Mouse (Mus musculus) mesoderm, embryonic 11.5 days (tissue): ENCODE measurements around the gene Clybl.

ENCODE experiments used
- DNase-seq: peaks from one replicate; pipeline ENCODE4 v3.0.0-alpha.2; 2012; ENCODE audit warnings: low read depth, low spot score

The Clybl gene

DNA sequence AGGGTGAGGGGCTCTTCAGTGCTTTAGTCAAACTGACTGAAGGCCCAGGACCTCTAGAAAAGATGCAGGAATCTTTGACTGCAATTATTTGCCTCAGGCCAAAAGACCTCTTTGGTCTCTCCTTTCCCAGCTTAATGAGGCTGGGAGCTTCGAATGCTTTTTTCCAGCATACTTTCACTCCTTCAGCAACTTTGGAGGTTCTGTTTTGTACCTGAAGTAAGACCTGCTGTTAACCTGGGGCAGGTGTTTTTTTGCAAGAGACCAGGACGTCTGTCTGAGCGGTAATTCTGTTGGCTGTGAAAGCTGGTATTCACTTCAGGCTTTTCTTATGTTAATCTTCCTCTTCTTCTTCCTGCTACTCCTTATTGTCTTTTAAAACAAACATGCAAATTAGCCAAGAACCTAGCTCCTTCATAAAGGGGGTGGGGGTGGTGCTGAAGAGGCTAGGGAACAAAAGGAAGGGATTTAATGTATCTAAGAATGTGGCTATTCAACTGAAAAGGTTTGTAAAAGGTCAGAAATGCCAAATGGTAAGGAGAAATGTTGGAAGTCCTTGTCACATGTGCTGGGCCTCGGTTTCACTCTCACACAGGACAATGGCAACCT, 234.8 kb downstream of the Clybl start:
- DNase-seq, result no peak

DNA sequence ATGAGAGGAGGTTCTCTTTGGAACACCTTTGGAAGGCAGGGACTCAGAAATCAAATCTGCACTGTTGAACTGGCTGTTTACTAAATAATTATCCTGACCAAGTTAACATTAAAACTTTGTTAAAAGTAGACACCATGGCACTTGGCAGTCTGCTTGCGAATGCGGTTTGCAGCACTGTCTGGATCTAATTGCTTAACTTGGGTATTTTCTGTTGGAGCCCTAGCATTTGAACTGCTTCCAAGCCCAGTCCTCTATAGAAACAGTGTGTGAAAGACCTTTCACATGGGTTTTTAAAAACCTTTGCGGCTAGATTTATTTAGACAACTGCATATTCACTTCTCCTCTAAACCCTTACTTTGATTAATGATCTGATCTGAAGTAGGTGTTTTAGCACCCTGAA, 242.9 kb downstream of the Clybl start:
- no peak for DNase-seq

DNA sequence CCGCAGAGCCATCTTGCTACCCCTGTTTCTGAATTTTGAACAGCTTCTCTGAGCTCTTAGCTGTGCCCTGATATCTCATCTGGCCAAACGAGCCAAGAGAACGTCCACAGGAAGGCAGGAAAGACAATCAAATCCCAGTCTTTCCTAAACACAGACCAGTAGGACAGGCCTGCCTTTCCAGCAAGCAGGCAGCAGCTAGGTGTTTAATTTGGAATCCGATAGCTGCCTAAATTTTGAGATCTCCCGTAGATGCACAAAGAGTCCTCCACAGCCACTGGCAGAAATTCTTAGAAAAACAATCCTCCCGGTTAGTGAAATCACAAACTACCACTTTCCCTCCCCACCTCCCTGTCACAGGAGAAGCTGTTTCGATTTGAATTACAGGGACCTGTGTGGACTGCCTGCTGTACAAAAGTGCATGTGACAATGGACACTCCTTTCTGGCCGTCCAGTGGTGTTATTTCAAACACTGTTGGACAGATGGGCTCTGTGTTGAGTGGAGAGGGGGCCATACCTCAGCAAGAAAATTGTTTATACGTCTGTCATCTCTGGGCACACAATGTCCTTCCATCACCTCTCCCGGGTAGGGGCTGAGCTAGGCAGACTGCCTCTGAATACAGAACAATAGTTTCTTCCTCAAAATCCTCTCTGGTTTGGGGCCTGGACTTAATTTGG, 245.2 kb downstream of the Clybl start:
- no peak for DNase-seq

DNA sequence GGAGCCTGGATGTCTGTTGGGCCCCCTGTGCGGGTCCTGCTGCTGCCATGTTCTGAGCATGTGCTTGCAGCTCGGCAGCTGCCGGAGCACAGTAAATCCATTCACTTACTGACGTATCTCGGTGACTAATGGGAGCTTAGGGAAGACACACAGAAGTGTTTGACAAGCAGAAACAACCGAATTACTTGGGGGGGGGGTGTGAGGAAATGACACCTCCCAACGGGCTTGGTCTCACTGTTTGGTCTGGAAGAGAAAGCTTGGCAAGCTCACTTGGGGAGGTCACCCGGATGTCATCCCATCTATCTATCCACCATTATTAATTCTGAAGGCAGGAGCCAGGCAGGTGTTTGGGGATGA, 245.7 kb downstream of the Clybl start:
- DNase-seq, result peak; percentile 50

DNA sequence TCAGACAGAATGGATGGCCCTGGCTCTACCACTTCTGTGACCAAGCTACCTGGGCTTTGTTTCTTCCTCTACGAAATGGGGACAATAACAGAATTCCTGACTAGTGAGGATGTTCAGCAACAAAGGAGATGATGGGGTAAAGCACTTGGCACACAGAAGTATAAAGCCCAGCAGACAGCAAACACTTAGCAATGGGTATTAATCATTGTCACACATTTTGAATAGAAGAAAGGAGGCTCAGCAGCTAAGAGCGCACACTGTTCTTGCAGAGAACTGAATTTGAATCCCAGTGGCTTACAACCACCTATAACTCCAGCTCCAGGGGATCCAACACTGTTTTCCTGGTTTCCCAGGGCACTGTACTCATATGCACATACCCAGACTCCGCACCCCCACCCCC, 246.2 kb downstream of the Clybl start:
- DNase-seq, result no peak

DNA sequence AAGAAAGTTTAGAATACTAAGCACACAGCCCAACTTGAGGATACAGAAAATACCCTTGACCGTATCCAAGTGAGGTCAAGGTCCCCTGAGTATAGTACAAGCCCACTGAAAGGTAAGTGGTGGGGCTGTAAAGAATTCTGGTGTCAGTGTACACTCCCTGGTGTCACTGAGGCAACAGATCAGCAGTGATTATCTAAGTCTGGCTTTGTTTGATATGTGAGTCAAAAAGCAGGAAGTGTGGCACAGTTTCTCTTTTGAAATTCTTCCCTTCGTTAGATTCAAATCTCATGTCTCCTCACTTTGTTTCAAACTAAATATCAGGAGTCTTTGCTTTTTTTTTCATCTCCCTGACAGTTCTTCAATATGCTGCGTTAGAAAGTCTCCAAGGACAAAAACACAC, 251.1 kb downstream of the Clybl start:
- no peak for DNase-seq

DNA sequence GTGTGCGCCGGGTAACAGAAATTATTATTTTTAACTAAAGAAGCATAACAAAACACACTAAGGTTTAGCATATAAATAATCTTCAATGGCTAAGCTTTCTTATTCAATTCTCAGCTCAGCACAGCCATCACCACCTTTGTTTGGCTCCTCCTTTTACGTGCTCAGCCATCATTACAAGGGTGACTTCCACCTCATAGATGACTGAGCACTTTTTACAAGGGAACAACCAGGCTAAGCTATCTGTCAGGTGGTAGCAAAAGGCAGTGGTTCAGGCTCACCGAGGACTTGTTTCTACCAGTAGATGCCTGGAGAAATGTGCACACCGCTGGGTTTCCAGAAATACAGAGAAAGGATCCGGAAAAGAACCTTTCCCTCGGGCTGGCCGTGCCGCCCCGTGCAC, 252.5 kb downstream of the Clybl start:
- no peak for DNase-seq

DNA sequence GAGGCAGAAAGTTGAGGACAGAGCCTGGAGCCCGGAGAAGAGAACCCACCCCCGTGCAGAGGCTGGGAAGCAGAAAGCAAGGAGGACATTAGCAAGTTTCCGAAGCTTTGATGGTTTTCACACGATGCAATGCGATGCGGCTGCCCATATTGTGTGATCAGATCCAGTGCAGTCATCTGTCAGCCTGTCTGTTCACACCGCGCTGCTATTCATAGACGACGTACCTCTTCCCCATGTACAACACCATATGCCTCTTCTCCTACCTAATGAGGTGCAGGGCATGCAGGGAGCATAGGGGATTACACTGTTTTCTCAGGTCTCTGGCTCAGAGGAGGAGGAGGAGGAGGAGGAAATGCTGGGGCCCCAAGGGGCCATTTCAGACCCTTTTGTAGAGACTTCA, 255.3 kb downstream of the Clybl start:
- DNase-seq, result no peak

DNA sequence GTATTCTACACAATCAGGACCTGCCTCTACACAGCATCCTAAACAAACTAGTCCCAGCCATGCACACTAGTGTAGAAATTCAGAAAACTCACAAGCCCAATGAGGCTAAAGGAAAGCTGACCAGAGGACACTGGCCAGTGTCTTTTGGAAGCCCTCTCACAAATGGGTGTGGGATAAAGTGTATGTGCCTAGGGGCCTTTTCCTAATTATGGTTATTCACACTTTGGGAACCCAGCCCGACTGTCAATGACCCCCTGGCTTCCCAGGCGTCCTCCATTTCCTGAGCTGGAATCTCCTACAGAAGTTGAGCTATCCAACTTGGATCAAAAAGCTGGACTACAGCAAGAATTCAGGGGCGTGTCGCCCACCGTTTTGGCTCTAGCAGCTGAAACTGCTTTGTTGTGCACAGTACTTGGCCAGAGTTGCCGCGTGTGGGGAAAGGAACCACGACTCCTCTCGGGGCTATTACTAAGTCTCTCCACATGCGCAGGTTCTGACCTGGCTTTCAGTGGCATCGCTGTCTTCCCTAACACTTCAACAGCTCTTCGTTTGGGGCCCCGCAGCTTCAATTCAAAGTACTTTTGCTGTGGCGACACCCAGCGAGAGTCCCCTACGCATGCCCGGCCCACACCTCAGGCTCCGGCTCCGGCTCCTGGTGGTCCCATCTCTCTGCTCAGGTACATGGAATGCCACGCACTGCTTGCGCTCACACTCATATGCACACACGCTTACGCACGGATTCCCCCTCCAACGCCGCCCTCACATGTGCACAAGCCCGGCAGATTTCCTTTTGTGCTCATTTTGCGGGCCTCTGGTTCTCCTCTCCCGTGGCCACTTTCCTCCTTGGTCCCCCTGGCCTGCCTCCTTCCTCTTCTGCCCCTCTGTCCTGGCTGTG, 268.3 kb downstream of the Clybl start:
- DNase-seq, result no peak

DNA sequence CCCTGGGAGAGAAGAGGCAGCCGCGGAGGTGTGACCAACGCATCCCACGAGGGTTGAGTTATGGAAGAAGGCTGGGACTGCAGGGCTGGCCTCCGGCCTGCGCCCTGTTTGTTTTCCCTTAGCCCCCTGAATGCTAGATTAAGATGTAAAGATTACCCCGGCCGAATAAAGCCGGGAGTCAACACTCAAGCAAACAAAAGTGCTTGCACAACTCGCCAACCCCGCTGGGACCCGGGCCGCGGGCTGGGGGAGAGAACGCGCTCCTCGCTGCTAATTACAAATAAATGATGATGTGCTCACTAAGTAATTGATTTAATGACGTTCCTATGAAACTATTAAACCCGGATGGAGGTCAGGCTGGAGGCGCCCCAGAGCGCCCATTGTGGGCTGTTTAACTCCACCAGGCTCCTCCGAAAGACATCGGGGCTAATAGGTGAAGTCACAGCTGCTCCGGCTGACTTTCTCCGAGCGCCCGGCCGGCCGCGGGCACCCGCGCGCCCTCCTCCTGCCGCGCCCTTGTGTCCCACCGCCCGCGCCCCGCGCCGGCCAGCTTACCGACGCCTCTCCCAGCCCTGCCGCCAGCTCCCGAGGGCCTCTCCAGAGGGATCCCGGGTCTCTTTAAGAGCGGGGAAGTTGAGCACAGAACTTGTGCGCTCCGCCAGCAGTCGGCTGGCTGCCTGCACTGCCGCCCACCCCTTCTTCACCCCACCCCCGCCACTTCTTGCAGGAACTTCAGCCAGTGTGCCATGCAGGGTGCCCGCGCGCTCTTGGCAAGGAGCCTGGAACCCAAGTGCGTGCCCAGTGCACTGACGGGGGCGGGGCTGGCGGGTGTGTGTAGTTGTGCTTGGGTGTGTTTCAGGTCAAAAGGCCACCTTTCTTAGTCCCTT, 269.2 kb downstream of the Clybl start, which contains the start of gene Gm5089:
TSS of gene Gm5089 (minus strand) at position 620 of the 887 bp plus-strand sequence.
- peak; percentile 43 for DNase-seq

DNA sequence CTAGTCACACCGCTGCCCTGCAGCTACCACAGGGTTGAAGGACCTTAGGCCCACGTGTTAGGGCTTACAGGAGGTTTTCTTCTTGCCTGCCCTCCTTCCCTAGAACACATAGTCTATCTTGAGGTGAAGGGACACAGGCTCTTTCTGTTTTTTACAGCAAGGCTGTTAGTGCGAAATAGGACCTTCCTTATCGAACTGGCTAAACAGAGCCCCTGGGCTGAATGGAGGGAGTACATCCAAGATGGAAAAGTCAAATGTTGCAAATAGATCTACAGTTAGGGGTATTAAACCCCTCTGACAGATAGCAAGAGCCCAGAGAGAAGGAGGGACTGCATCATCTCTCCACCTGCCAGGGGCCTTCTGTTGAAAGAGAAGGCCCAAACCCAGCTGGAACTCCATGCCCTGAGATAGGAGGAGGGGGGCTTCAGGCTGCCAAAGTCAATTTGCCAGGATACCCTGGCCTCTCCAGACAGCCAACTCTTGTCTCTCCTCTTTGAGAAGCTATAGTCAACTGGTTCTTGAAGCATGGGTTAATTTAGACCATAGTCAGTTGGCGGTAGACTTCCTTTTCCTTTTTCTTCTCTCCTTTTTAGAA, 270.1 kb downstream of the Clybl start:
- no peak for DNase-seq
